8 mouse cellular contexts compared by ENCODE assay signal in genomic region chr2:92058936-92059335, GRCm38 (mm10). TPM values are rescaled to one million over a fixed set of nuclear protein-coding genes. Genes with fewer than 3 reads are reported as not detected.
A peak's percentile ranks its signal among the peaks of the same experiment; 100 is the strongest.
DNase-seq lines count a peak whose midpoint lies in the region; ATAC-seq lines count a peak whose summit lies in the region.

No protein-coding gene starts in this region.

- WGBS in limb, embryonic 12.5 days, result 4% methylated on average over 11 of the region's 11 CpGs
- WGBS in stomach, embryonic 15.5 days, result 5% methylated on average over 11 of the region's 11 CpGs

- peak; percentile 46 for DNase-seq in embryo, embryonic 10.5 days (ENCODE audit: low spot score)
- no peak for DNase-seq in embryo, embryonic 11 days
- DNase-seq in right cerebral cortex, postnatal 4 days, result peak; percentile 21
- no peak for DNase-seq in right cerebral cortex, postnatal 36 days (ENCODE audit: low spot score in 2 of 2)
- DNase-seq in ovary, postnatal 10 days (ENCODE audit: low spot score), result no peak
- no peak for DNase-seq in yolk sac, embryonic 10.5 days (ENCODE audit: low spot score)

- peak overlapping the region; percentile 93 for H3K4me2 ChIP-seq in limb, embryonic 12.5 days
- peak overlapping the region; percentile 100 for H3K4me2 ChIP-seq in stomach, embryonic 15.5 days

- H3K4me3 ChIP-seq in limb, embryonic 12.5 days (replicated peaks), result peak overlapping the region; percentile 63
- peak overlapping the region; percentile 60 for H3K4me3 ChIP-seq in stomach, embryonic 15.5 days (replicated peaks)

- peak overlapping the region; percentile 40; the same call in 1 of the 2 replicates for H3K9ac ChIP-seq in limb, embryonic 12.5 days (replicated peaks)
- no peak overlapping the region for H3K9ac ChIP-seq in stomach, embryonic 15.5 days

- no peaks in the 10 kb centered on the region for H3K9me3 ChIP-seq in limb, embryonic 12.5 days
- no peaks in the 10 kb centered on the region for H3K9me3 ChIP-seq in stomach, embryonic 15.5 days

- no peak overlapping the region for H3K27ac ChIP-seq in limb, embryonic 12.5 days
- no peak overlapping the region for H3K27ac ChIP-seq in stomach, embryonic 15.5 days

- no peak for ATAC-seq in limb, embryonic 12.5 days (ENCODE audit: insufficient number of reproducible peaks, insufficient read depth, low FRiP score, low TSS enrichment, low read depth)
- ATAC-seq in stomach, embryonic 15.5 days (ENCODE audit: insufficient read depth, low FRiP score, low read depth), result no peak

- peaks cover 32% of the 10 kb centered on the region for H3K4me1 ChIP-seq in limb, embryonic 12.5 days (replicated peaks)
- H3K4me1 ChIP-seq in stomach, embryonic 15.5 days, result peaks cover 28% of the 10 kb centered on the region

- H3K36me3 ChIP-seq in limb, embryonic 12.5 days, result no peaks in the 10 kb centered on the region
- H3K36me3 ChIP-seq in stomach, embryonic 15.5 days, result no peaks in the 10 kb centered on the region

- peaks cover 34% of the 10 kb centered on the region for H3K27me3 ChIP-seq in limb, embryonic 12.5 days
- H3K27me3 ChIP-seq in stomach, embryonic 15.5 days (replicated peaks), result peaks cover 22% of the 10 kb centered on the region

RNA-seq across cellular contexts. Expression of gene Phf21a, which starts 34.0 kb away (rescaled TPM):
- 34.2 and 43.6 TPM in 2 replicates for polyA plus RNA-seq in limb, embryonic 12.5 days (2016; fragmentation: Nextera tagmentation; extraction: Ambion mirVana)
- polyA plus RNA-seq in stomach, embryonic 15.5 days (2015; fragmentation: Nextera tagmentation; extraction: Ambion mirVana), result 18.8 and 28.2 TPM in 2 replicates

RNA-seq across cellular contexts. Expression of gene Creb3l1, which starts 34.6 kb away (rescaled TPM):
- polyA plus RNA-seq in limb, embryonic 12.5 days (2016; fragmentation: Nextera tagmentation; extraction: Ambion mirVana), result 1.3 and 2.6 TPM in 2 replicates
- 20.4 and 20.6 TPM in 2 replicates for polyA plus RNA-seq in stomach, embryonic 15.5 days (2015; fragmentation: Nextera tagmentation; extraction: Ambion mirVana)

Comparison
In these comparisons a context has a peak if more than half of its experiments do, and no peak if none do; other contexts are left out.
1. DNase-seq: peak in embryo, embryonic 10.5 days (single experiment) and right cerebral cortex, postnatal 4 days (single experiment); none in embryo, embryonic 11 days (single experiment), right cerebral cortex, postnatal 36 days (0 of 2), ovary, postnatal 10 days (single experiment) and yolk sac, embryonic 10.5 days (single experiment).